Mouse (Mus musculus) layer of hippocampus, postnatal 10 days (tissue): Measurements from ENCODE around the gene Calm1. TPM values are rescaled to one million over a fixed set of nuclear protein-coding genes. Genes with fewer than 3 reads are reported as not detected.
A peak's percentile ranks its signal among the peaks of the same experiment; 100 is the strongest.

Source experiments
- DNase-seq, 2 experiments: peaks; one replicate each; pipeline ENCODE4 v3.0.0; 2021; ENCODE audit warnings: low spot score in 2 of 2
- total RNA-seq, 2 experiments: library from RNA; stranded (reverse); gene quantifications; 2 replicates each; pipeline ENCODE4 v1.2.3; 2021

The Calm1 gene
- total RNA-seq, 2 experiments from 2014 or later, result 1,868 to 2,057 TPM

DNA sequence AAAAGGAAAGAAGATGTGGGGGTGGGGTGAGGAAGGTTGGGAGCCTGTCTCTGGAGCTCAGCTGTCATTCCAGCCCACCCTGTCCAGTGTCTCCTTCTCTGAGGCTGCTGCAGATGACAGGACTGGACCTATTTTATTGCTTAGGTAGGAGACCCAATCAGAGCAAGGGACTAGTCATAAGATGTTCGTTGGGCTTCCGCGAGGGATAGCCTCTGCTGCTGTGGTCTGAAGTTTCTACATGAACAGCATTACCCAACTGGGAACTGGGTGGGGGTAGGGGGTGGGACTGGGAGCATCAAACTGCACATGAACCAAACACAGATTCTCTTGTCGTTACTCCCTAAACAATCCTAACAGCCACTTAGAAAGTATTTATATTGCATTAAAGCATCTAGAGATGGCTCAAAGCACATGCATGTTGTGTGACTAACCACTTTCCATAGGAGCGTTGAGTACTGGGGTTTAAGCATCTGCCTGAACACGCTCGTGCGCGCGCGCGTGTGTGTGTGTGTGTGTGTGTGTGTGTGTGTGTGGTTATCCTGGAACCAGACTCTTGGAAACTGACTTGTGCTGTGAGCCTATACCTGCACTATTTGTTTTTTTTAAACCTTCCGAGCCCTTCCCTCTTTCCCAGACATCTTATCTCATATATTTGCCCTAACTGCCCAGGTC is 23.2 kb downstream of the Calm1 start:
- DNase-seq, result no peak

DNA sequence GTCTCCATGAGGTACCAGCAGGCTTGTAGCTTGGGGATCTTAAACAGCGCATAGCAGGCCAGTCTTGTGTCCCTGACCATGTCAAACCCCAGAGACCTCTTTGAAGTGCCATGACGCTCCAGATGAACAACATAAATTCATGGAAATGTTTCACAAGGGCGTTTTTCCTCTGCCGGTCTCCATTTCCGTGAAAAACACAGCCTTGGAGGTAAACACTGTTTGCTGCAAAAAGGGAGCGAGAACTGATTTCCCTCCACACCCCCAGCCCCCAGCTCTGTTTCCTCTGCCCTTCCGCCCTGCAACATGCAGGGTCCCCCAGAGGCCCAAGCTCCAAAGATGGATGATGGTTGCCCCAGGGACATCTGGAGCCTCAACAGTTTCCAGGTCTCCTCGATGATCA is 24.3 kb downstream of the Calm1 start:
- no peak for DNase-seq

DNA sequence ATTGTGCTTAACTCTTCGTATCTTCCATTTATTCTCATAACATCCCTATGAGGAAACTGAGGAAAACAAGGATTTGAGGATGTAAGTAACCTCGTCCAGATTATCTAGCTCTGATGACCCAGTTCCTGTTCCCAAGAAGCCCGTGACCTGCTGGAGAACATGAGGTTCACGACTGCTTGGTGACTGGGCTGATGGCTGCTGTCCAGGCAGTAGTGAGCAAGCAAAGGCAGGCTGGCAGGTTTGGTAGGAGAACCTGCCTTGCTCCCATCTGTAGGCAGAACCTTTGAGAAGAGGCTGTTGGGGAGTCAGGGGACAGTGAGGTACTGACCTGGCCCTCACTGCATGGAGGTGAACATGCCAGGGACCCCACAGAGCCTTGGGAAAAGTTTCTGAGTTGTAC is 26.0 kb downstream of the Calm1 start:
- DNase-seq, result no peak

DNA sequence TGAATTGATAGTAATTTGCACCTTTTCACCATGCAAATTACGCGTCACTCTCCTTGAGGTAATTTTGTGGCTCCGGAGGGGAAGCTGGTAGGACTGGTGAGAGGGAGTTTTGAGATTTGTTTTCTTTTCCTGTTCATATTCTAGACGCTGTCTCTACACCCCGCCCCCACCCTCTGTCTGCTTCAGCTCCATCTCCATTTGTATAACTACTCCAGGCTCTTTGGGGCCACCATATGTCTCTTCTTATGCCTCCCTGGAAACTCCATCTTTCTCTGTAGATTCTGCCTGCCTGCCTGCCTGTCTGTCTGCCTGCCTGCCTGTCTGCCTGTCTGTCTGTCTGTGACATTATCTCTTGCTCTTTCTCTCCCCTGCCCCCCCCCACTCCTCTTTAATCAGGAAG is 26.8 kb downstream of the Calm1 start:
- no peak for DNase-seq

DNA sequence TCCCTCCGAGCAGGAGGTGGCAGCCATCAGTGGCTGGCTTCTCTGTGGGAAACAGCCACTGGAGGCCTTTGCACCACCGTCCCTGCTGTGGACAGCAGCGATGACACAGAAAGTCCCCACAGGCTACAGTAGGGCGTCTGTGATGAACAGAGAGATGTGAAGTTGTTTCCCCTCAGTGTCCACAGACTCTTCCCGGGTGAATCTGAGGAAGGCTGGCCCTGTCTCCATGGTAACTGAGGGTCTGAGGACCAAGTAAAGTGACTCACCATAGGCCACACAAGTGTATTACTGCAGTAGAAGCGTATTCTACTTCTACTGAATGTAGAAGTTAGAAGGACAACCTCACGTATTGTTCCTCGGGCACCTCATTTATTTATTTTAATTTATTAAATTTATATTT is 27.4 kb downstream of the Calm1 start:
- DNase-seq, result no peak

DNA sequence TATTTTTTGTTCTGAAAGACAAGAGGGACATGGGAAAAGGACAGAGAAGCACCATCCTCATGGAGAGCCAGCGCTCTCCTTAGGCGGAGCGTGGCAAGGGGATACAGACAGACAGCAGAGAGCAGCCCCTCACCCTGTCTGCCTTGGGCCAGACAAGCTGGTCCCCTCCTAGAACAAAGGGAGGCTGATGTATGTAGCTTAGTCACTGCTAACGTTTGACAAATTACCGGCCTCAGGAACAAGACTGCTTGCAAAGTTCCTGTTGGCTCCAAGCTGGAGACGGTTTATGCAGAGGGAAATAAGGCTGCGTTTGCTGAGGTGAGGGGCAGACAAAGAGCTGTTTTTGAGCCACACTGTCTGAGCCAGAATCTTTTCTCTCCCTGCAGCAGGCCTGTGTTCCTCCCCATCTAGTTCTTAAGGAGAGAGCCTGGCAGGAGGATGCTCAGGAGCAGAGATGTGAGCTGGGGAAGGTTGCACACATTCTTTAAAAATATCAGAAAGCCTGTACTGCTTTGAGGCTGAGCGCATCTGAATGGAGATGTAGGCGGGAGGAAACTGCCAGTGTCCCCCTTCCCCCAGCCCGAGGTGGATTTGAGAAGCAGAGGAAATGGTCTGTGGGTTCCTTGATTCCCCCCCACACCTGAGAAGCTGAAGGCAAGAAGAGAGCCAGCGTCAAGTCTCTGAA is 28.9 kb downstream of the Calm1 start:
- no peak for DNase-seq

DNA sequence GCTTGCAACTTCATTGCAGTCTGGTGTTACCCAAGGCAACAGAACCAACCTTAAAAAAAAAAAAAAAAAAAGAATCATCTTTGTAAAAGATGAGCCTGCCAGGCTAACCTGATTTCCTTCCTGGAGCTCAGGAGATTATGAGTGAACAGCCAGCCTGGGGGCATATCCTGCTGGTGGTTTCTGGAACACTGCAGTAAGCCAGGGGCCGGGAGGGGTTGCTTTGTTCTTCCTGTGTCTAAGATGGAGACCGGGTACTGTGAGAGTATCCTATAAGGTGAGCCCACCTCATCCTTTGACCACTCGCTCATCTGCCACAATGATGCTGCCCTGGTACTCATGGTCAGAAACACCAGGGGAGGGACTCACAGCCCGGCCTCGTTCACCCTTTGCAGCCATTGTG is 35.0 kb downstream of the Calm1 start:
- DNase-seq, result no peak

DNA sequence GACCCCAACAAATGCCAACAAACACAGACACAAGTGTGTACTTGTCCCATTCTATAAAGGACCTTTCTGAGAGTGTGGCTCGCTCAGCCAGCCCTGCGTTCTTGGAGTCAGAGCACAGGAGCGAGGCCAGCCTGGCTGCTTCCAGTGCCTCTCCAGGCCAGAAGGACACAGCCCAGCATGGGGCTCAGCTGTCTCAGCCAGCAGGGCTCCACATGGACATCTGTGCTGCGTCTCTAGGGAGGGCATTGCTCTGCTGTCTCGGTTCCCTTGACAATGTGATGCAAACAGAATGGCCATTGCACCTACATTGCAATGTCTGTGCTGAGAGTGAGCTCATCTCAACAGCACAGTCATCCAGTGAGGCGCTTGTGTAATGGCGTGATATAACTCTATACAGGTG is 35.7 kb downstream of the Calm1 start:
- no peak for DNase-seq

DNA sequence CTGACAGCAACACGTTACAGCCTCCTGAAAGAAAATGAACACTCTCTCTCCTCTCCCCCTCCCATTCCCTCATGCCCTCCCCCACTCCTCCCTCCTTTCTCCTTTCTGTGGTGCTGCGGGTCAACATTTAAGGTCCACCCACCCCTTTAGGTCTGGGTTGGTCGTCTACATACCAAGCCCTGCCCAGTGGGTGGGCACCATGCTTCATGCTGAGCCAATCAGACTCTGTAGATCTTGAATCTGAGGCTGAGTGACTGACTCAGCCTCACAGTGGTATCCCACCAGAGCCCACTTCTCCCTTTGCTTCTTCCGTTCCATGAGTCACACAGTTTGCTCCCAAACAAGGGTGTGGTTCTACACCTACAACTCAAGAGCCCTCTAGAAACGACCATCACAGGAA is 36.2 kb downstream of the Calm1 start:
- DNase-seq, result no peak

DNA sequence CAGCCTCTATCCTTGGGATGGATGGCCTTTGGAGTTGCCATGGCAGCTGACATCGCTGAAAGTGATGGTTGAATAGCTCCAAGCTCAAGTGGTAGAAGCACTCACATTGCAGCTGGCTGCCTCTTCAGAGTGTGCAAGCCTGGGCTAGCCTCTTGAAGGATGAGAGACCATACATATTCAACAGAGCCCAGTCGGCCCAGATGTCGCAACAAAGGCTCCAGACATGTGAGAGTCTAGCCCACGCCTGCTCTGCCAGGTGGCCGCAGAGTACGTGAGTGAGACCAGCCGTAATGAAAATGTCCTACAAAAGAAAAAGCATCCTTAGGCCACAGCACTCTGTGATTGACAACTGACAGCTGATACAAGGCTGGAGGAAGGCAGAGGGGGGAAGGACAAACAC is 40.2 kb downstream of the Calm1 start:
- no peak for DNase-seq

DNA sequence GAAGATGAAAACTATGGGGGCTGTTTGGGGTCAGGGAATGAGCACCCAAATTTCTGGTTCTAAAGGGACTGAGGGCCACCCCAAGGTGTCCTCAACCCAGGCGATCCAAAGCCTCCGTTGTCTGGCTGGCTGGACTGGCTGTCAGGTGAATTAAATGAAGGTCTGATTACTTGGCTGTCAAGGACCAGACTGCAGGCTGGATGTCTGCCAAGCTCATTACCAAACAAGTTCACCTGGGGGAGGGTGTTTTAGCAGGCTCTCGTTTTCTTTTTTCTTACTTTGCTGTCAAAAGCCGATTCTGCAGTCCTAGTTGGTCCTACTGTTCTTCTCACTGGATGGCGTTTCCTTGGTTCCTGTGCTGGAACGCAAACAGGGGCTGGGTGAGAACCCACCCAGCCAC is 40.6 kb downstream of the Calm1 start:
- no peak for DNase-seq

DNA sequence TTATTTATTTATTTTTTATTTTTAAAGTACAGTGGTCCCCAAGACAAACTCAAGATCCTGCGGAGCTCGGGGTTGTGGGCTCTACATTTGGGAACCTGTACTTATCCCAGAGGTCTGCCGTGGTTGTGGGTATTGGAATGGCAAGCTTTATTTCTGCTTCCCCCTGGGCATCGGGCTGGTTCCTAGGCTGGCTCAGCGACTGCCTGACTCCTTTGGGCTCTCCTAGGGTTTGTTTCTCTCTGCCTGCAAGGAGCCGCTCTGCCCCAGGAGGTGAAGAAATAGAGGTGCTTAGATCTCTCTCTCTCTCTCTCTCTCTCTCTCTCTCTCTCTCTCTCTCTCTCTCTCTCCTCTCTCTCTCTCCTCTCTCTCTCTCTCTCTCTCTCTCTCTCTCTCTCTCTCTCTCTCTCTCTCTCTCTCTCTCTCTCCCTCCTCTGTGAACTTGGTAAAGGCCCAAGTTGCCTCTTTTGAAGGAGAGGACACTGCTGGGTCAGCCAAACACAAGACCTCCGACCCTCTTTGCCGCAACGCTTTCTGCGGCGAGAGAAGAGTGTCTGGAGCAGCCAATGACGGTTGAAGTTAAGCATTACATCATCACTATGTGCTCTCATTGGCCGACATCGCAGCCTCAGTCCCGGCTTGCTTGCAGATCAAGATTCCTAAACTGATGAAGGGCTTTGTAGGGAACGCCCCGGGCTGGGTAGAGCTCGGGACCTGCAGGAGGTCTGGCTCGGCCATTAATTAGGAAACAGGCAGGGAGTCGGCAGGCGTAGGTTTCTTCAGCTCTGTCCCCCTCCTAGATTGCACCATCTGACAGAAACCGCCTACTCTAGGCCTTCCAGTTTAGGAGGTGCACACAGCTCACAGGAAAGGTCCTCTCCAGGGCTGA is 42.9 kb downstream of the Calm1 start:
- peak; percentile 59 to 70 for DNase-seq

DNA sequence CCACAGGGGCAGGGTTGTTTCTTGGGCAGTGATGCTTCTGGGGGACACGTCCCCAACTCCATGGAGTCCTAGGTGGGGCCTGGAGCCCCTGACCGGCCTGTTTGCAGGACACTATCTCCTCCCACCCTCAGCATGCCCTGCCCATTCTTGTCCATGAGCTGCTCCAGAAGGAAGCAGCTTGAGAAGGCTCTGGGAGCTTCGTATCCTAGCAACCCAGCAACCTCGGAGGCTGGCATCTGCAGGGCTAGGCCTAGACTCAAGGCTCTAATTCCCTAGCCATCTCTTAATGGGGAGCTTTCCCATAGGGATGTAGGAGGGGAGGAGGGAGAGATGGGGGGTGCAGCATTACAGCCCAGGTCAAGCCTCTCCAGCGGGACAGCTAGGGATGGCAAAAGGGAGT is 45.3 kb downstream of the Calm1 start:
- DNase-seq, result no peak

DNA sequence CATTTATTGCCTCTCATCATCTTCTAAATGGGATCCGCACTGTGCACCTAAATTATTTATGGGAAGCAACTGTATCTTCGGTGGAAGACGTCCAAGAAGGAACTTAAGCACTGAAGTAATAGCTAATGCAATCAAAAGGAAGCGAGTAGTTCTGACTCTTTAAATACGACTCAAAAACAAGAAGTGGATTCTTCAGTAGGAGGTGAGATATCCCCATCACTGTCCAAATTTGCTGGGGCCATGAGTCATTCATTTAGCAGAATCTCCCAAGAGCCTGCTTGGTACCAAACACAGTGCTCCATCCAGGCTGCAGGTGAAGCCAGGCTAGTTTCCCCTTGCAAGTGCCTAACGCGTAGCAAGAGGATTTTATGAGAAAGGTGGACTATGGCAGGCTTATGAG is 49.9 kb downstream of the Calm1 start:
- DNase-seq, result no peak

DNA sequence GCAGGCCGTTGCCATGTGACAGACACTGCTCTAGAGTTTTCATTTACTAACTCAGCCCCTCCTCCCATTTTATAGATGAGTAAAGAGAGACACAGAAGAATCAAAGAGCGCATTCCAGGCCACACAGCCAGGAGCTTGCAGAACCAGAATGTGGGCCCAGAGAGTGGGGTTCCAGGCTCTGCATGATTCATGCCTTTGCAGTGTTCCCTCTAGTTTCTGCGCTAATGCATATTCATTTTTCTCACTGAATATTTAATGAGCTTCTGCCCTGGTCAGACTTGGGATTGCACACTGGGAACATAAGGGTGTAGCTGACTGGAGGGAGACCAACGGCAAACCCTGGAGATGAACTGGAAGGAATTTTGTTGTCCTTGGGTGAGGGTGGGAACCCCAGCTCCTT is 55.2 kb downstream of the Calm1 start:
- DNase-seq, result no peak

DNA sequence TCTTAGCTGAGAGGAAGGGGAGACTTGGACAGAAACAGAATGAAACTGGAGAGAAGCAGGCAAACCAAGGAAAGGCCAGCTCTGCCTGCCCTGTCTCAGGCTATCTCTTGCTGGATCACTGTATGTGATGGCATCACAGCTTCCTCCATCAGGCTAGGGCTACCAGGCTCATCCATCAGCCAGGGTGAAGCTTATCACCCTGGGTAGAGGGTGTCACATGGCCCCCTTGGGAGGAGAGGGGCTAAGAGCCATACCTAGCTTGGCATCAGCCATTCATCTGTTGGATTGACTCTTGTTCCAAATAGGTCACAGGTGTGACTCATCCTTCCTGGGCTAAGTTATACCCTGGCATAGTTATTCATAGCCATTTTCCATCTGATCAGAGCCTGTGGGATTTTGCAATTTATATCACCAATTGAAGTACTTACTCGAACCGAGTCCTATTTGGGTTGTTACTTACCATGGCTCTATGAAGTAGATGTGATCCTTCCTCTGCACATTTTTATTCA is 56.3 kb downstream of the Calm1 start:
- no peak for DNase-seq

DNA sequence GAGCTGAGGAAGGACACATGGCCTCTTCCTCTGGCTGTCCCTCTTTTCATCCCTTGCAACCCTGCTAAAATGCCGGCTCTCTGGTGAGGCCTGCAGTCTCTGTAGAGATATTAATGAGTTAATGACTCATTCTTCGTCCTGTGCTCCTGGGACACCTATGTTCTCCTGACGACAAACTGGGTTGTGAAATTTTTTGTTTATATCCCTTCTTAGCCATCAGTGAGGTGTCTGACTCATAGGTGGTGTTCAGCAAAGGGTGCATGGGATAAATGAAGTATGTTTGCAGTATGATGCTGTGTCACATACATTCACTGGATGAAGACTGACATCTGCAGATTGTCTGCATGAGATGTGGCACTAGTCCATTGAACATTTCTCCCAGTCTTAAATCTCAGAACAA is 58.5 kb downstream of the Calm1 start:
- no peak for DNase-seq

Other genes with a start within 250 kb of the Calm1 start
- gene Kcnk13, start 234.9 kb upstream of the Calm1 start, total RNA-seq, result 1 to 10 TPM; 3.3 to 3.7 TPM
- 100 to 1,000 TPM; 207 to 211 TPM for gene Psmc1, start 89.3 kb upstream of the Calm1 start, total RNA-seq
- 10 to 100 TPM; 17.1 to 19.0 TPM for gene Nrde2, start 39.8 kb upstream of the Calm1 start, total RNA-seq